Mouse (Mus musculus): ENCODE data around the gene Mrps18b.

- TF ChIP-seq CTCF (IDR thresholded peaks at IDR 0.05; ENCODE audit: low read depth) (no peak), EP300 (optimal IDR thresholded peaks at IDR 0.05) (no peak)
Measured at GRCm38 (mm10) chr17:35927471-35927870, 11.3 kb upstream of the Mrps18b start.

All from stomach, postnatal 0 days (tissue).